Mouse (Mus musculus) kidney, embryonic 16.5 days (tissue): ENCODE data around the gene Dexi. TPM values are rescaled to one million over a fixed set of nuclear protein-coding genes. Genes with fewer than 3 reads are reported as not detected.

Experiments used
- ATAC-seq: fragments of 200-750 bp; cut with Nextera tagmentation; 2 replicates; pipeline ENCODE4 v1.8.0; 2017; ENCODE audit warnings: moderate TSS enrichment; ENCODE audit not compliant: low FRiP score, low TSS enrichment
- H3K27ac ChIP-seq: fragments of 300-500 bp; sonication (generic); 2 replicates; pipeline ENCODE4 v1.5.1; 2014; ENCODE audit warnings: low read length
- H3K27me3 ChIP-seq: fragments of 300-500 bp; sonication (generic); 2 replicates; pipeline ENCODE4 v1.6.1; 2014; ENCODE audit warnings: low read length, control low read depth, mixed read lengths; ENCODE audit not compliant: insufficient read depth
- H3K36me3 ChIP-seq: fragments of 300-500 bp; sonication (generic); 2 replicates; pipeline ENCODE4 v1.6.1; 2014; ENCODE audit warnings: low read length, control low read depth, mixed read lengths; ENCODE audit not compliant: insufficient read depth
- H3K4me1 ChIP-seq: fragments of 300-500 bp; sonication (generic); 2 replicates; pipeline ENCODE4 v1.6.1; 2014; ENCODE audit warnings: low read length, control low read depth, mixed read lengths; ENCODE audit not compliant: insufficient read depth
- H3K4me2 ChIP-seq: fragments of 300-500 bp; sonication (generic); replicated peaks from 2 replicates; pipeline ENCODE4 v1.6.1; 2014; ENCODE audit warnings: low read depth, low read length
- H3K4me3 ChIP-seq: fragments of 300-500 bp; sonication (generic); 2 replicates; pipeline ENCODE4 v1.5.1; 2014; ENCODE audit warnings: mild to moderate bottlenecking, low read length
- H3K9ac ChIP-seq: fragments of 300-500 bp; sonication (generic); replicated peaks from 2 replicates; pipeline ENCODE4 v1.6.1; 2014; ENCODE audit warnings: low read length
- H3K9me3 ChIP-seq: fragments of 300-500 bp; sonication (generic); 2 replicates; pipeline ENCODE4 v1.6.1; 2016; ENCODE audit warnings: low read length, control low read depth
- WGBS: fragments of 180-500 bp; shearing (Covaris S2); extraction: QIAGEN DNeasy Blood & Tissue Kit; methylation state at CpG from one replicate; pipeline ENCODE4 v1.1.7; 2014; 5-methylcytosine and 5-hydroxymethylcytosine counted together
- polyA plus RNA-seq: library from polyadenylated mRNA; unstranded; fragments of >200 nt; fragmentation: Nextera tagmentation; extraction: Ambion mirVana; gene quantifications from 2 replicates; pipeline ENCODE4 v1.2.1, GENCODE M21; 2015

Gene Dexi
- polyA plus RNA-seq, 1 experiment from 2014 or later, result 14.1 TPM

GRCm38 (mm10) chr16:10471950-10472349 lies 70.9 kb downstream of the Dexi start:
- no peak for ATAC-seq
- Histone ChIP-seq H3K9me3 (no peaks in the 10 kb centered on the region), H3K4me2 (no peak overlapping the region), H3K9ac (no peak overlapping the region), H3K36me3 (no peaks in the 10 kb centered on the region), H3K27ac (no peak overlapping the region), H3K4me3 (no peak overlapping the region), H3K27me3 (no peaks in the 10 kb centered on the region), H3K4me1 (no peaks in the 10 kb centered on the region)
- WGBS, result 83% methylated on average over 3 of the region's 3 CpGs

- no peak for ATAC-seq
- no peaks in the 10 kb centered on the region for H3K9me3 ChIP-seq
- 78% methylated on average over 1 of the region's 1 CpGs for WGBS
- no peaks in the 10 kb centered on the region for H3K4me1 ChIP-seq
- no peak overlapping the region for H3K27ac ChIP-seq
- no peak overlapping the region for H3K4me3 ChIP-seq
- no peaks in the 10 kb centered on the region for H3K27me3 ChIP-seq
- H3K4me2 ChIP-seq, result no peak overlapping the region
- H3K9ac ChIP-seq, result no peak overlapping the region
- no peaks in the 10 kb centered on the region for H3K36me3 ChIP-seq
These were observed 74.7 kb downstream of the Dexi start for GRCm38 (mm10) chr16:10468201-10468600.

- Histone ChIP-seq H3K27me3 (no peaks in the 10 kb centered on the region), H3K27ac (no peak overlapping the region), H3K9me3 (no peaks in the 10 kb centered on the region), H3K4me1 (no peaks in the 10 kb centered on the region), H3K36me3 (no peaks in the 10 kb centered on the region), H3K9ac (no peak overlapping the region), H3K4me3 (no peak overlapping the region), H3K4me2 (no peak overlapping the region)
- ATAC-seq, result no peak
- 27% methylated on average over 11 of the region's 11 CpGs for WGBS
These were observed 75.3 kb downstream of the Dexi start for GRCm38 (mm10) chr16:10467391-10468107.

DNA sequence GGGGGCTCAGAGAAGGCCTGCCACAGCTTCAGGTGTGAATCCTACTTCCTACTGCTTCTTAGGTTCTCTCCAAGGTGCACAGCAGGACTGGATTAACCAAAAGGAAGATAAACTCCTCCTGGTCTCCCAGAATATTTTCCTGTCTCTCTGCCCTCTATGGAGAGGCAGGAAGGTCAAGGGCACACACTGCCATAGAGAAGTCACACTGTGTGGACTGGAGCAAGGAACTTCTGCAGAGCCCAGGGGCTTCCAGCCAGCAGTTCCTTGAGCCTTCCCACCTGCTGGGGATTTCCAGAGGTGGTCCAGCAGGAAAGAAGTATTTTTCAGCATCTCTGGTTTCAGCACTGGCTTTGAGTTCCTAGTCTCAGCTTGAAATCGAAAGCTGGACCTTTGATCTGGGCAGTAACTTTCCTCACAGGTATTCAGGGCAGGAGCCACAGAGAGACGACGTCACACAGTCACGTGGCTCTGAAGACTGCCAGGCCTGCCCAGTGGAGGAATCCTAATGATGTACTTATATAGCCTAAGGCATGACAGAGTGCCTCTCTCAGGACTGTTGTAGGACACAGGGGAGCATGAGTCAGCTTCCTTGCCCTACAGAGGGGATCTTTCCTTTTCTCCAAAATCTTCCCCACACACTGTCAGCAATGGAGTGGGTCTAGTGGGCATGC lies 77.7 kb downstream of the Dexi start:
- Histone ChIP-seq H3K4me1 (no peaks in the 10 kb centered on the region), H3K4me2 (no peak overlapping the region), H3K27ac (no peak overlapping the region), H3K36me3 (no peaks in the 10 kb centered on the region), H3K27me3 (no peaks in the 10 kb centered on the region), H3K9ac (no peak overlapping the region), H3K4me3 (no peak overlapping the region), H3K9me3 (no peaks in the 10 kb centered on the region)
- peak; percentile 79 for ATAC-seq
- WGBS, result 13% methylated on average over 4 of the region's 4 CpGs

GRCm38 (mm10) chr16:10461178-10461577 lies 81.7 kb downstream of the Dexi start:
- Histone ChIP-seq H3K27ac (no peak overlapping the region), H3K4me1 (no peaks in the 10 kb centered on the region), H3K4me2 (no peak overlapping the region), H3K9ac (no peak overlapping the region), H3K36me3 (no peaks in the 10 kb centered on the region), H3K4me3 (no peak overlapping the region), H3K9me3 (no peaks in the 10 kb centered on the region), H3K27me3 (no peaks in the 10 kb centered on the region)
- 81% methylated on average over 2 of the region's 2 CpGs for WGBS
- ATAC-seq, result no peak

DNA sequence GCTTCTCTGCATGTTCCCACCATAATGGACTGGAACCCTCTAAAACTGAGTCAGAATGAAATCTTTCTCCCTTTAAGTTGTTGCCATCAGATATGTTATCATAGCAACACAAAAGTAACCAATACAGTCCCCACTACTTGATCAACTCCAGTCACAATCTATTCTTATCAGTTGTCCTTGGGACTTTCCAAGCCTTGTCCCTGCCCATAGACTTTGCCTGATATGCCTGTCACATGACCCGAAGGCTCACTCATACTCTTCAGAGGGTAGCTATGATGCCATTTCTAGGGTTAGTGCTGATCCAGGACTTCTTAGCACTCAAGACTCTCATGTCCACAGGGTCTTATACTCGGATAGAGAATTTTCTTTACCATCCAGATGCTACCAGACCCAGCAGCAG lies 82.7 kb downstream of the Dexi start:
- Histone ChIP-seq H3K4me3 (no peak overlapping the region), H3K9me3 (no peaks in the 10 kb centered on the region), H3K36me3 (no peaks in the 10 kb centered on the region), H3K27me3 (no peaks in the 10 kb centered on the region), H3K9ac (no peak overlapping the region), H3K4me1 (peaks cover 5% of the 10 kb centered on the region), H3K4me2 (no peak overlapping the region), H3K27ac (no peak overlapping the region)
- 74% methylated on average over 2 of the region's 2 CpGs for WGBS
- no peak for ATAC-seq

DNA sequence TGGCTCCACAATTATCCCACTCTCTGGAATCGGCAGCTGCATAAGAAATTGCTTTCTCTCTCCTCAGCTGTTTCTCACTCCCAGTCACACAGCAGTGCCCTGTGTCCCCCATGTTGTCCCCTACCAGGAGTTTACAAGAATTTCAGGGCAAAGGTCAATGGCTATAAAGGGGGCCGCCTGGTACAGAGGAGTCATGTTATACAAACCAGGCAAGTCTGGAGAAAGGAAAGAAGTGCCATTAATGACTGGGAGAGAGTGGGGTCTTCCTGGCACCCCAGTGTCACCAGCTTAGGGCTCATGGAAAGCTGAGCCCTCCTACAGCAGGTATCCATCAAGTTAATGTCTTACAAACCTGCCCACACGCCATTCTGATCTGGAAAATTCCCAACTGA lies 88.3 kb downstream of the Dexi start:
- Histone ChIP-seq H3K9me3 (no peaks in the 10 kb centered on the region), H3K4me2 (no peak overlapping the region), H3K27ac (no peak overlapping the region), H3K27me3 (no peaks in the 10 kb centered on the region), H3K4me1 (peaks cover 22% of the 10 kb centered on the region), H3K9ac (no peak overlapping the region), H3K36me3 (no peaks in the 10 kb centered on the region), H3K4me3 (no peak overlapping the region)
- 6% methylated on average over 3 of the region's 3 CpGs for WGBS
- ATAC-seq, result peak; percentile 57

DNA sequence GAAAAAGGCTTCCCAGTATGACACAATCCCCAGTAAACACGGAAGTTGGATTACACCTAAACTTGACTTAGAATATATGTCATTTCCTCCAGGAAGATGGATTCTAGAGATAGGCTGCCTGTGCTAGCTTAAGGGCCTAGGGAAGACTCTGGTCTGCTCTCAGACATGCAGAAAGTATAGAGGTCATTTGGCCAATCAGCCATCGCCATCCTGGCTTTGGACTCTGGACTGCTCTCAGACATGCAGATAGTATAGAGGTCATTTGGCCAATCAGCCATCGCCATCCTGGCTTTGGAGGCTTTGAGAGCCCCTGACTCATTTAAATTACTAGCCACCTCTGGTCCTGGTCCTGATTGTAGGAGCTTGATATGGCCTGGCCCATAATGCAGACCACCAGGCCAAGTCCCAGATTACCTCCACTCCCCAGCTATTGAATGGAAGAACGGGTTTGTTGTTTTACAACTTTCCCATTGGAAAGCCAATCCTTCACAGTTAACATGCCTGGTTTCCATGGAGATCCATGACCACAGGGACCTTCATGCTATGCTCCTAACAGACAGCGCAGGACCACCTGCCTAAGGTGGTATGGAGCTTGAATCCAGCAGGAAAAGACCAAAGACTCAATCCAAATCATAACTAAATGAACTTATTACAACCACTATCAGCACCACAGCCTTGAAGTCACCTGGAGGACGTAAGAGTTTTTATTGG lies 88.8 kb downstream of the Dexi start:
- ATAC-seq, result no peak
- H3K27me3 ChIP-seq, result no peaks in the 10 kb centered on the region
- no peaks in the 10 kb centered on the region for H3K36me3 ChIP-seq
- H3K4me2 ChIP-seq, result no peak overlapping the region
- H3K27ac ChIP-seq, result no peak overlapping the region
- no peak overlapping the region for H3K9ac ChIP-seq
- H3K4me1 ChIP-seq, result peaks cover 22% of the 10 kb centered on the region
- WGBS, result 50% methylated on average over 6 of the region's 6 CpGs
- no peaks in the 10 kb centered on the region for H3K9me3 ChIP-seq
- no peak overlapping the region for H3K4me3 ChIP-seq
